Mouse (Mus musculus) heart, postnatal 0 days (tissue): ENCODE measurements around the gene Erbin.

Source experiments
- CTCF ChIP-seq: IDR thresholded peaks from 2 replicates; pipeline ENCODE4 v1.5.1; 2016; ENCODE audit warnings: antibody characterized with exemption, control low read depth, low read depth
- EP300 ChIP-seq: IDR thresholded peaks from 2 replicates; pipeline ENCODE4 v1.6.1; 2016; ENCODE audit warnings: antibody characterized with exemption, low read depth

DNA sequence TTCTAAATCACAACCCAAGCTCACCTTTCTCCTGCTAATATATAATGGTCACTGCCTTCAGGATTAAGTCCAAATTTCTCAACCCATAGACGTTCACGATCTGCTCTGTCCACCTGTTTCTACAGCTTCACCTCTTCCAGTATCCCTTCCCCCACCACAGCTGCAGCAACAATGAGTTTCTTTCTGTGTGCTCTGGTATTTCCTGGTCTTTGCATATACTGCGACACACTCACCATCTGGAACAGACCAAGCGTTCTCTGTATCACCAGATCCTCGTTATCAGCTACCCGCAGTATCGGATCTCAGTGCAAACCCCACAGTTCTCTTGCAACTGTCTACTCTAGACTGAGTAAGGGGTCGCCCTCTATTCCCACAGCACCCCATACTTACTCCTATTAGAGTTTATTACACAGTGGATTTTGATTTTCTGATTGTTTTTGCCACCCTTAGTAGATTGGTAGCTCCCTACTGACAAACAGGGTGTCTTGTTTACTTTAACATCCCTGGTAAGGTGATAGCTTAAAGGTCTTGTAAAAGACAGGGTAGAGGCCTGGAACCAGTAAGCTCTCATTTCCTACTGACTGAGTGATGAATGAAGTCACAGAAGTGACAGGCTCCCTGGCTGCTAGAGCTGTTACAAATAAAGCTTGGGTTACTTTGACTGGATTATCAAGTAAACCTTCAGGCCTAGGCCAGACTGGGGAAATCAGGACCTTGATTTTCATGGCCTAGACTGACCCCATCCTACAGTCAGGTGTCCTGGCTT lies 37.0 kb upstream of the Erbin start:
- TF ChIP-seq CTCF: no peak
- no peak for TF ChIP-seq EP300
